Mouse (Mus musculus): ENCODE data around the gene Asf1b.
"Not testable (repeated sequence)": the region's sequence is repeated elsewhere in the genome, so short reads cannot be mapped to it uniquely, and the experiment has no call there.

The Asf1b gene

GRCm38 (mm10) chr8:83964015-83964765, 8.9 kb downstream of the Asf1b start:
- no peak for DNase-seq

GRCm38 (mm10) chr8:83967701-83968100, 12.4 kb downstream of the Asf1b start:
- no peak for DNase-seq

GRCm38 (mm10) chr8:83971121-83971520, 15.8 kb downstream of the Asf1b start:
- DNase-seq, result no peak

DNA sequence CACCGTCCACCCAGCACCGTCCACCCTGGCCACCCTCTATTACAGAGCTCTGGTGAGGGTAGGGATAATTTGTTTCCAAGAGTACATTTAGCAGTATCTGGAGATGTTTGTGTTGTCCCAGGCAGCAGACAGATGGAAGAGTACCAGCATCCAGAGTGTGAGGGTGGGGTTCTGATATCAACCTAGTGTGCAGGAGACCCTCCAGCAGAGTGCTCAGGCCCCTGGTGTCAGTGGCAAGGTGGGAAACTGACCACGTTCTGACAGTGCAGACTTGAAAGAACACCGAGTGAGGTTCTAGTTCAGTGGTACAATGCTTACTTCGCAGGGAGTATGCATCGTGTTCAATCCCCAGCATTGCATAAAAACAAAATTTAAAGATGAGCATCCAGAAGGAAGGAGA, 16.4 kb downstream of the Asf1b start:
- no peak for DNase-seq

DNA sequence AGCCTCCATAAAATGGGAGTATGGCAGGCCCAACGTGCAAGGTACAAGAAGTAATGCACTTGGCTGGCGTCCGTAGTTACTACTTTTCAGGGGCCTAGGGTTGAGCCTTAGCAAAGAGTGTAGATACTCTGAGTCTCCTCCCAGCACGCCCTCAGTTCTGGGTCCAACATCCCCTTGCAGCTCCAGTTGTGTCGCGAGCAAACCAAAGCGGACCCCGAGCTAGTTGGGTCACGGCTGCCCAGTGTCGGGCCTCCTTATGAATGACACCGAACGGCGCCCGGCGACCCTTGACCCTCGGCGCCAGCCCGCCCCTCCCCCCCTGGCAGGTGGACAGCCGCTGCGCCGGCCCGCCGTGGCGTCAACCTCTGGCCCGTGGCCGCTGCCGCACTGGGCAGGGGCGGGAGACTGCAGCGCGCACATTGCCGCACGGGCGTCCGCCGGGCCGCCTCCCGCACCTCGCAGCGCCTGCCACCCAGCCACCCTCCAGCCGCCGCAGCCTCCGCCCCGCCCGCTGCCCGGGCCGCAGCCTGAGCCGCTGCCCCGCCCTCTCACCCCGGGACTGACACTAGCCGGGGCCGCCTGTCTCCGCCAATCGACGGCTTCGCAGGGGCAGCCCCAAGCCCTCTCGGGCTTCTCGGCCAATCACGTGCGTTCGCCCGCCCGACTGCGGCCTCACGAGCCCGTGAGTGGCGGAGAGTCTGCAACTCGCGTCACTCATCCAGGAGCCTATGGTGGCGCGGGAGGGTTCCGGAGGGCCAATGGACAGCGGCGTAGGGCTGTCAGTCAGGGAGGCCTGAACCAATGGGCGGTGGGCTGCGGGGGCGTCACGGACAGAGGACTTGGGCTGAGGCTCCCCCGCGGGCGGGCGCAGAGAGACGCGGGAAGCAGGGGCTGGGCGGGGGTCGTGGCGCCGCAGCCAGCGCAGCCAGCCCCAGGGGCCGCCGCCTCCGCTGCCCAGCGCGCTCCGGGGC, 17.1 kb downstream of the Asf1b start, which contains the start of gene Prkaca:
TSS of gene Prkaca (plus strand) at position 844 of the 971 bp plus-strand sequence.
- peak; percentile 96 to 98 for DNase-seq

GRCm38 (mm10) chr8:83973161-83974031, 18.1 kb downstream of the Asf1b start:
- DNase-seq, result peak; percentile 46 to 70

GRCm38 (mm10) chr8:83974521-83974920, 19.2 kb downstream of the Asf1b start:
- DNase-seq, result no peak

GRCm38 (mm10) chr8:83976101-83976630, 20.9 kb downstream of the Asf1b start:
- DNase-seq, result no peak

- peak in 1 of 2 experiments; percentile 34 for DNase-seq
These were observed 21.6 kb downstream of the Asf1b start for GRCm38 (mm10) chr8:83976779-83977350.

GRCm38 (mm10) chr8:83977646-83978045, 22.3 kb downstream of the Asf1b start:
- peak; percentile 12 to 31 for DNase-seq

DNA sequence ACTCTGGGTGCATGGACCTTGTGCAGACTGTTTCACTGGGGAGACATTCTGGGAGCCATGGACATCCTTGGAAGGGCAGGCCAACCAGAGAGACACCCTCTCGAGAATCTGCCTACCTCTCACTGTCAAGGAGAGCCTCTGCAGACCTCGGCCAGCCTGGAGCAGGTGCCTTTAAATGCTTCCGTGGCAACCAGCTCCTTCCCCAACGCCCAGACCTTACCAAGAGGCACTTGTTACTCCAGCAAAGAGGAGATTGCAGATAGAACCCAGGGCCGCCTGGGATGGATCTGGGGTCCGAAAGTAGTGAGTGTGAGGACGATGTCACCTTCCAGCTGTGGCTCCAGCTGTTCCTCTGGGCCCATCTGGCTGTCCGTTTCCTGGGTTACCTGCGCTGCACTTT, 22.9 kb downstream of the Asf1b start:
- peak in 1 of 2 experiments; percentile 25 for DNase-seq

DNA sequence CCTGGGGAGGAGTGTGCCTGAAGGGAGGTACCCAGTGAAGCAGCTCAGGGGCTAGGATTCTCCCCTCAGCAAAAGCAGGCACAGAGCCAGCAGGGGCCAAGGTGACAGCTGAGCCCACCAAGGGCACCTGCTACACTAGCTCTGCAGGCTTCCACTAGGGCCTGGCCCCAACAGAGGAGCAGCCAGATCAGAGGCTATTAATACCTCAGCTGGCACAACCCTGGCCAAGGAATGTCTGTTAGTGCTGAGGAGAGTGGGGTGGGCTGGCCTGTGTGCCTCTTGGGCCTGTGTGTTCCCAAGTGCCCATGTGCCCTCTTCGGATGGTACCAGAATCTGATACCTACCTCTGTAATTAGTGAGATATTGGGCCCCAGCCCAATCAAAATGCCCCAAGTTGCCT, 24.9 kb downstream of the Asf1b start:
- peak; percentile 46 to 47 for DNase-seq

DNA sequence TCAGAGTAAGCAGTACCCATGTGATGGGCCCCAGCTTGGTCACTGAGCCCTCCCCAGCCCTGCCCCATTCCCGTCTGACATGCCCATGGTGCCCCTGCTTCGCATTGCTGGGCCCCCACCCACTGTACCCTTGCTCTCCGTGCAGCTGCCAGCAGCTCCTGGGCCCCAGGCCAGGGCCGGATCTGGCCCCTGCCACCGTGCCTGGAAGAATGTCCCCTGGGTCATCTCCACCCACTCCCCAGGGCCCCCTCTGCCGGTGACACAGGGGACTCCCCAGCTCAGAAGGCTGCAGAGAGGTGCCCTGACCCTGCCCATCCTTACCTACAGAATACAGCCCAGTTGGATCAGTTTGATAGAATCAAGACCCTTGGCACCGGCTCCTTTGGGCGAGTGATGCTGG, 25.5 kb downstream of the Asf1b start:
- DNase-seq, result peak; percentile 41 to 56

DNA sequence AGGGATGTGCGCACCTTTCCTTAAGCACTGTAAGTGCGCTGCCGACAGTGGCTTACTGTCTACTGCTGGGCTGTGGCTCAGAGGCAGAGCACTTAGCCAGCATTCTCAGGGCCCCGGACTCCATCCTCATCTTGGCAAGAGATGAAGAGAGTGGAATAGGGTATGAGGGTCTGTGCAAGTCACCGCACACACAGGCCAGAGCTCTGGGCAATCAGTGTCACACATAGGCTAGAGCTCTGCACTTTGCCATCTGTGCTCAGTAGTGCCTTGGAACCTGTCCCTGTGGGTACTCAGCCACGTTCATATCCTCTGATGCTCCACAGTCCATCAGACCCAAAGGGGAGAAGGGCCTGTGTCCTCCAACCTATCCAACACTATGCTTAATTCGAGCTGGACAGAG, 26.2 kb downstream of the Asf1b start:
- DNase-seq, result peak; percentile 53 to 60

DNA sequence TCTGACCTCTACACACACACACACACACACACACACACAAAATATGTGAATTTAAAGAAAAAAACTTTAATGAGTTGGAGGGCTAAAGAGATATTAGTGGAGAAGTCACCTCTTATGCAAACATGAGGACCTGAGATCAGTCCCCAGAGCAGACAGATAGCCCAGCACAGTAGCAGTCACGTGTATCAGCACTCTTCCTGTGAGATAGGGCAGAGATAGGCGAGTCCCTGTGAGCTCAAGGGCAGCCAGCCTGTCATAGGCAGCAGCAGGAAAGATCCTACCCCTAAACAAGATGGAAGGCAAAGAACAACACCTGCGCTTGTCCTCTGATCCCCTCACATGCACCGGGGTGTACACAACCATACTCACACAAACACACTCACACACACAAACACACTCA, 27.1 kb downstream of the Asf1b start:
- peak in 1 of 2 experiments; percentile 3 for DNase-seq

- not testable (repeated sequence) for DNase-seq
These were observed 27.9 kb downstream of the Asf1b start for GRCm38 (mm10) chr8:83983222-83983621.

DNA sequence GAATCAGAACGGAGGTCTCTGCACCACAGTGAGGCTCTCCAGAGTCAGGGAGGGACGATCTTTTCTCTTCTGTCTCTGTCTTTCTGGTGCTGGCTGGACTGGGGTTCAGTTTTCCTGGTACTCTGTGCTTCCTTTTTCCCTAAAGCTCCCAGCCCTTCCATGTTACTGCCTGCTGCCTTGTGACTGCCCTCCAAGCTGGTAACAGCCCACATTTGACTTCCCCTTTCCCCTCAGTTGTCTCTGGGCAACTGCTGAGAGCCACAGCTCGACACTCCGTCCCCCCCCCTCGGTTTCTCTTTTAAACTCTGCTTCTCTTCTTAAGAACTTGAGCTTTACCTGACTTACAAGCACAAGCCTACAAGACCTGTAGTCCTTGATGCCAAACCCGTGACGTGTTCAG, 33.9 kb downstream of the Asf1b start:
- DNase-seq, result no peak

DNA sequence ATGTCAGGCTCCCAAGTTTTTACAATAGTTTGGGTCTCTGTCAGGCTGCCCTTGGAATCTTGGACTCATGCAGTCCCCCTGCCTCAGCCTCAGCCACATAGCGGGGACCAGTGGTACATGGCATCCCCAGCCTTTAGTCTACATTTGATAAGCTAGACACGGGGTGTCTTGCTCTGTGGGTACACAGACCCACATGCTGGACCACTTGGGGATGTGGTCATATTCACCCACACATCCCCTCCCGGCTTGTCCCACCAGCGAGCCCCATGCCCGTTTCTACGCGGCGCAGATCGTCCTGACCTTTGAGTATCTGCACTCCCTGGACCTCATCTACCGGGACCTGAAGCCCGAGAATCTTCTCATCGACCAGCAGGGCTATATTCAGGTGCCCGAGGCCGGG, 34.9 kb downstream of the Asf1b start:
- no peak for DNase-seq

DNA sequence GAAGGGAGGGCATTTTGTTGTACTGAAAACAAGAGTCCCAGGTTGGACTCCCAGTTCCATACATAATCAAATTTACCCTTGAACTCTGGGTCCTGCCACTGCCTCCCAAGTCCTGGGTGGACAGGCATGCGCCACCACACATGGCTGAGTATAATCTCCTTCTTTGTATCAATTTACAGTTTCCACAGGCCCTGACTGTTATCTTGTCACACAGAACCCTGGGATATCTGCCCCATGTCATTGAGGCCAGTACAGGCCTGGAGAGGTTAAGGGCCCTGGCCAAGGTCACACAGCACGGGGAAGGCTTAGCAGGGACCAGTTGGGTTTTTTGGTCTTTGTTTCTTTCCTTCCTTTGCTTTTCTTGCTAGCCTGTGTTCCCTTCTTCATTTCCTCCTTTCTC, 37.2 kb downstream of the Asf1b start:
- DNase-seq, result no peak

DNA sequence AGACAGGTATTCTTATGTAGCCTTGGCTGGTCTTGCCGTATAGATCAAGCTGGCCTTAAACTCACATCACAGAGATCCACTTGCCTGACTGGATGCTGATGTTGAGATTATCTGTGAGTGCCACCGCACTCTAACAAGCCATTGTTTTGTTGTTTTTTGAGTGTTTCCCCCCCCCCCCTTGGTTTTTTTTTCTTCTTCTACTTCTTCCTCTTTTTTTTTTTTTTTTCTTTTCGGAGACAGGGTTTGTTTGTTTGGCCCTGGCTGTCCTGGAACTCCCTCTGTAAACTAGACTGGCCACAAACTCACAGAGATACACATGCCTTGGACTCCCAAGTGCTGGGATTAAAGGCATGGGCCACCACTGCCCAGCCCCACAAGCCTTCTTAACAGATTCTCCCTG, 38.7 kb downstream of the Asf1b start:
- DNase-seq, result no peak

- DNase-seq, result peak in 1 of 2 experiments; percentile 47
These were observed 40.7 kb downstream of the Asf1b start for GRCm38 (mm10) chr8:83995973-83996372.
